Mouse (Mus musculus) ovary, postnatal 10 days (tissue): ENCODE measurements around the gene Cacna2d1.

Experiments used
- DNase-seq: peaks from one replicate; pipeline ENCODE4 v3.0.0; 2022; ENCODE audit warnings: low spot score

Cacna2d1 gene

DNA sequence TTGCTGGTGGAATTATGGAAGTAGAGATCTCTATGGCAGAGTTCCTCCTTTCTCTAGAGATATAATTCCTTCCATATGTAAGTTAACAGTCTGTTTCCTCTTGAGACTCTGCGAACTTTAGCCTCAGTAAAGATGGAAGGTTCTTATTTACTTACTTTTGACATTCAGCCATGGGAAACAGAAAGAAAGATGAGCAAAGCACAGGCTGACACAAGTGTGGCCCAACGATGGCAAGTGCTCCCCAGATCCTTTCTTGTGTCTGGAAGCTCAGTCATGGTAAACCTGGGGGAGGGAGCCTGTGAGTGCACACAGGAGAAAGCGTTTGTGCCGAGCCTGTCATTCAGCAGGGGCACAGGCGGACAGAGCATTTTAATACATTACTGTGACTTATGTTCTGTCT, 48.9 kb downstream of the Cacna2d1 start:
- DNase-seq: no peak

DNA sequence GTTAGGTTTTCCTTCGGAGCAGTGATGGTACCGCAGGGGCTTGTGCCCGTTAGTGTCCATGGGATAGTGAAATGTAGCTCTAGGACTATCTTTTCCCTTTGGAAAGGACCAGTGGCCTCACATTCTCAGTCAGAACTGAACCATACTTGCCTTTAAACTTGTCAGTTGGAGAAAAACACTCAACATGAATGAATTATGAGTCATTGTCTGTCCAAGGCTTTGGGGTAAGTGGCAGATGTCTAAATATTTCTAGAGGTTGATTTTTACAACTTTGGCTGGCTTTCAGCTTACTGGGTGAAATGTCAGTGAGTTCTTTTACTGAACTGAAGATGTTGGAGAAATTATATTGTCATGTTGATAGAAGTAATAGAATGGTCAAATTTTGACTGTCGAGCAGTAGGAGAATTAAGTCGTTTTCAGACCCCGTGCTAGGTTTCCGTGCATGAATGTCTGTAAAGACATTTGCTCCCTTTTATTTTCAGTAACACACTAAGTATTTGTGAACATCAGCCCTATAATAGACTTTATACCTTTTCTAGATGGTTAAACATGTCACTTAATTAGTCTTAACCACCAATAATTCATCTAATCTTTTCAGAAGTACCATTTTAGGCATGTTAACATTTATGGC, 50.9 kb downstream of the Cacna2d1 start:
- no peak for DNase-seq

DNA sequence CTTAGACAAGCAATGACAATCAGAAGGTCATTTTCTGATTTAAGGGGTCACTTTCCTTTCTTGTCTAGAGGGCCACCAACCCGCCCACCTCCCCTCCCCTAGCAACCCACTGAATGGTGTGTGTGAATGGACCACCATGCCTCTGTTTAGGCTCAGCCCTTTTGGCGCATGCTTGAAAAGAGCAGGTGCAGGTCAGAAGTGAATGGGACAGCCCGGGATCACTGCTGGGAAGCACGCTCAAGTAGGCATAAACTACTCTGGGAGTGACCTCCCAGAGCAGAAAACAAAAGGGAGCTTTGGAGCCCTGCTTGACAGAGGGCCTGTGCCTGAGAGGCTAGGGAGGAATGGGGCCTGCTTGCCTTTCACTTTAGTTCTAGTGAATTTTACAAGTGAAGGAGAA, 51.4 kb downstream of the Cacna2d1 start:
- DNase-seq: no peak

GRCm38 (mm10) chr5:15991428-15992139, 57.1 kb downstream of the Cacna2d1 start:
- no peak for DNase-seq

- DNase-seq: no peak
Observed at GRCm38 (mm10) chr5:15993252-15993944, 58.9 kb downstream of the Cacna2d1 start.

DNA sequence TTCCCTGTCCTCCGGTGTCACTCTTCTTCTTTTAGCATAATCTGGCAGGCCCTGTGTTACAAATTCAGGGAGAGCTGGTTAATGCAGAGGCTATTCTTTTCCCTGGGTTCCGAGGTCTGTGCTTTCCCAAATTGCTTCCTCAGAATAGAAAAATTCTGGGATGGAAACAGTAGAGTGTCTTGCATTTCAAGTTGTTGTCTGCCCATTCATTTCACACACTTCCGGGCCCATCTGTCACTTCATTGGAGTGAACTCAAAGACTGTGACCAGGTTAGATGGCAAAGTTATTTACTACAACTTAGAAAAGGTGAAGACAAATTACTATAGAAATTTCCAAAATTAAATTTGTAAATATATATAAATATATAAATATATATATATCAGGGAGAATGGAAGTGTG, 62.7 kb downstream of the Cacna2d1 start:
- DNase-seq: no peak

- DNase-seq: no peak
Observed at GRCm38 (mm10) chr5:15997769-15998168, 63.3 kb downstream of the Cacna2d1 start.

DNA sequence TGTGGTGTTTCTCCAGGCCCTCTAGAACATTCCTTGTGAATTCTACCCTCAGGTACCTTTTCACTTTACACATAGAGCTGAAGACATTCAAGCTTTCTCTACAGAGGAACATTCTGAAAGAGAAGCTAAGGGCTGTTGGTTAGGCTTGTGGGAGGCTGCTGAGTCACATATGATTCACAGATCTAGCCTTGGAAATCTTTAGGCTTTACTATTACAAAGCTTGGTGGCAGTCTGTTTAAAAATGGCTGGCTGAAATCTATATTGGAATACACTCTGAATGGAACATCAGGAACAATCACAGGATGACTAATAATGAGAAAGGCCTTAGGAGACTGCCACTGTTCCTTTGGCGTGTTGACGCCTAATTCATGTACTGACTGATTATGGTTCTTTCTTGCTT, 66.4 kb downstream of the Cacna2d1 start:
- no peak for DNase-seq

DNA sequence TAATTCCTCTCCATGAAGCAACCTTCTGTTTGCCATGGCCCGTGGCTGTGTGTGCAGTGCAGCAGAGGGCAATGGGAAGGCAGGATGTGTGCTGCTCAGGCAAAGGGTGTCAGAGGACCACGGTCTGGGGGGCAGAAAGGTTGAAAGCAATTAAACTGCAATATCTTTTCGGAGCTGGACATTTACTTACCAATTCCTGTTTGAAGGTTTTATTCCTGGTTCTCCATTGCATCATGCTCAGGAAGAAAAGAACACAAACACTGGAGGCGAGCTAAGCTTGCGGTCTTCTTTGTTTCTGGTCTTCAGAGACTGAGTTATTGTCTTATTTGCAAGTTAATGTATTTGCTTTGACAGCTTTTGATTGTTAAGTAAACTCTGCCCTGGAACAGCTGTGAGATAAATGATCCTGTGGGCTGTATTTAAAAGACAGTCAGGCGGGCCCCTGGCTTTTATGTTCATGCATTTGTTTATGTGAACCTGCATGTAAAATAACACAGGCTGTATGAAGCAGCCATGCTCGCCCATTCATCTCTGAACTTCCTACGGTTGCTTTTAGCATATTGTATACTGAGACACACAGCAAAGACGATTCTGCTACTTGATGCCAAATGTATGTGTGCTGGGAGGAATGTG, 68.1 kb downstream of the Cacna2d1 start:
- no peak for DNase-seq

DNA sequence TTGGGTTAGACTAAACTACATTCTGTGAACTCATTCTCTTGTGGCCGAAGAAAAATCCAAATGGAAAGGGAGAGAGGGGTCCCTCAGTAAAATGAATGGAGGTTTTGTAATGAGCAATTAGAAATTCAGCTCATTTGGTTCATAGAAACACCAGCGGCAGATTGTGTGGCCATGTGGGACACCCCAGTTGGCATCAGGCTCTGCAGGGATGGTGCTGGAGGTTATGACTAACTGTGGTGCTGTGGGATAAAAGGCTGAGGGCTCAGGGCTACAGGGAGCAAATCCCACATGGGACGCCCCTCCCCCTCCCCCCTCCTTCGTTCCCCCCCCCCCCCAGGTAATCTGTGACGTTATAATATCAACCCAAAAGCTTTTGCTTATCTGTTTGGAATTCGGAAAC, 69.8 kb downstream of the Cacna2d1 start:
- no peak for DNase-seq

GRCm38 (mm10) chr5:16006964-16007363, 72.5 kb downstream of the Cacna2d1 start:
- DNase-seq: no peak

- DNase-seq: no peak
Observed at GRCm38 (mm10) chr5:16013649-16014048, 79.2 kb downstream of the Cacna2d1 start.

DNA sequence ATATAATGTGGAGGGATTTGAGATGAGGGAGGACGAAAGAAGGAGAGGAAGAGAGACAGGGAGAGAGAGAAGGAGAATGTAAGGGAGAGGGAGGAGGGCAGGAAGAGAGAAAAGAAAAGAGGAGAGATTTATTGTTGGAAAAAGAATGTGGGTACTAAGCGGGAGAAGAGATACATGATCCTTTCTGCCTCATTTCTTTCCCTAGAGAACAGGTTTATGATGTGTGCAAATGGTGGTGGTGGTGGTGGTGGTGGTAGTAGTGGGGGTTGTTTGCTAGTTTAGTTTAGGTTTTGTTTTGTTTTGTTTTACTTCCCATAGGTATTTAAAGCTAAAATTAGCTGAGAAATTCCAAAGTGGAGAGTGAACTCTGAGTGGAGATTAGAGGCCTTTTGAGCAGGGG, 79.9 kb downstream of the Cacna2d1 start:
- no peak for DNase-seq

DNA sequence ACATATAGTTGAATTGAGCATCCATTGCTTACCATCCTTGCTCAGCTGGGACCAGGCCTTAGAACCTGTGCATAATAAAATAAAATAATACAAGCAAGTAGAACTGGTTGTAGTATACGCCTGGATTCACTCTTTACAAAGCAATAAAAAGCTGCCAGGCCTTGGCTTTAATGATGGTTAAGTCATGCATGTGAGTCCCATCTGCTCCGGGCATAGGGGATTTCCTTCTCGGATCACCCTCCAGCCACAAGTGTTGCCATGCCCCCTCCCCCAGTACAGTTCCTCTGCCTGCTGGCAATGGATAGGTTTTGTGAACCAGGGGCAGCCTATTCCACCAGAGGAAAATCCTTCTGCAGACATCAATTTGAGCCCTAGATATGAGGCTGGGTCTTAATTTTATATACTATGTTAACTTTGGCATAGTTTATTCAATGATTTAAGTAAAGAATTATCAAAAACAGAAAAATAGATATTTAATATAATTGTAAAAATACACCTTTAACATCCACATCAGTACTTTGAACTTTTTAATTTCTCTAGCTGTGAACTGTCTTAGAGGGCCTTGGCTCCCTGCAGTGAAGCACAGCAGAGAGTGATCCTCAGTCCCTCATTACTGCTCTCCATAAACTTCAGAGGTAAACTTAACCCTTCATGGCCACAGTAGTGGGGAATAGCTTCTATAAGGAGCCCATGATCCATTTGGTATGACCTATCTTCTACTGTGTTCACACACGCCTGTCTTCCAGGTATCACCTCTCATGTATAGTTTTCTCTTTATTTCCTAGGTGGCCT, 90.3 kb downstream of the Cacna2d1 start:
- no peak for DNase-seq

- no peak for DNase-seq
Observed at GRCm38 (mm10) chr5:16028881-16029280, 94.4 kb downstream of the Cacna2d1 start.

GRCm38 (mm10) chr5:16029481-16029880, 95.0 kb downstream of the Cacna2d1 start:
- no peak for DNase-seq

DNA sequence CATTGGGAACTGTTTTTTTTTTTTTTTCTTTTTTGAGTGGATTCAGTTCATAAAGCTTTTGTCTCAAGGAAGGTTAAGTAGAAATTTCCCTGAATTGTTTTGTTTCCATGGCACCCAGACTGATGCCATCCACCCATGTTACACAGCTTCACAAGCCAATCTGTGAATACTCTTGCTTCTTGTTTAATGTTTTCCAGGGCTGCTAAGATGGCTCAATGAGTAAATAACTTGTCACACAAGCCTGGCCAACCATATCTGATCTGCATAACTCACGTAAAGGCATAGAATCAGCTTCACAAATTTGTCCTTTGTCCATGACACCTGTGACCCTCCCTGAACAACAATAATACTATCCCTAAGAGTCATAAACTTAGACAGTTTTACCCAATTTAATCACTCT, 99.1 kb downstream of the Cacna2d1 start:
- DNase-seq: no peak

DNA sequence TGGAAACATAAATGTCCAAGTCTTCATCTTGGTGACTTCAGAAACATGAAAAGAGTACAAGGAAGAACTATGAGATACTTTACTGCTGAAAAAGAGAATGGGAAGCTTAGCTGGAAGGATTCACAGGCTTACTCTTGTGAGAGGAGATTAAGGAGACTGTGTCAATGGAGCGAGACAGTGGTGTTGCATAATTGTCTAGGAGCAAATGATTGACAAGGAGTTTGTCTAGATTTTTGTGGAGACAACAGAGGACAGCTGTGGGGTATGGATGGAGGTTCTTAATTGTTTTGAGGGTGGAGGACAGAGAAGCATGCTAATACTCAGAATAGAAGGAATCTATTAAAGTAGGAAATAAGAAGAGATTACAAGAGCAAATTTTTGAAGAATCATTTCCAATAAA, 100.8 kb downstream of the Cacna2d1 start:
- no peak for DNase-seq

GRCm38 (mm10) chr5:16045147-16045878, 110.8 kb downstream of the Cacna2d1 start:
- no peak for DNase-seq

DNA sequence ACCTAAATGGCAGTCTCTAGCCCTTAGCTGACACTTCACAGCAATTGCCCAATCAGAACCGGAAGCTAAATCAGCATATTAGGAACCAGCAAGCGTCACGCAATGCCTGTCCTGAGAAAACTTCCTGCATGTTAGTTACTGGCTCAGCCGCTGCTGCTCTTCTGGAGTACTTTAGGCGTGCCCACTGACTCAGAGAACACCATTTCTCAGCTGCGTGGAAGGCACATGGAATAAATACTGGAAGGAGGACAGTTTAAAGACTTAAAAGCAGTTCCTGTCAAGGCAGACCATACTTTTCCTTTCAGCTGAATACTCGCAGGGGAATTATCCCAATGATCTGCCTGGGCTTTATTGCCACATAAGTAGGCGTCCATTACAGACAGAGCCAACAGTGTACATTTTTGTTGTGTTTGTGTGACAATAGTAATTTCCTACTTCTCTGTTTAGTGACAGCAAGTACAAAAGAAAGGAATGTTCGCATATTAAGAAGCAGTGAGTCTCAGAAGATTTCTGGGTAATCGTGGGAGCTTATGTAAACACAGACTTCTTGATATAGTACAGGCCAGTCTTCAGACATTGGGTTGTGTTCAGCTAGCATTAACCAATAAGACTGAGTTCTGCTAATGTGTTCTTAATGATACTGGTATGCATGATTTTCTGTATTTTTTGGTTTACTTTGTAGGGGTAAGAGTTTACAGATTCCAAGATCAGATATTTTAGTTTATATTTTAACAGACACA, 113.1 kb downstream of the Cacna2d1 start:
- DNase-seq: no peak

- no peak for DNase-seq
Observed at GRCm38 (mm10) chr5:16056795-16057194, 122.3 kb downstream of the Cacna2d1 start.
